Mouse (Mus musculus) layer of hippocampus, adult 6 months (tissue): Measurements from ENCODE around the gene Vmn1r88. TPM values are rescaled to one million over a fixed set of nuclear protein-coding genes. Genes with fewer than 3 reads are reported as not detected.

Experiments
- long read RNA-seq, 2 experiments: library from polyadenylated mRNA; unstranded; transcript quantifications; one replicate each; pipeline ENCODE4 v2.0.0; 2019 to 2020
- polyA plus RNA-seq: library from polyadenylated mRNA; unstranded; fragments of <200 nt; fragmentation: Nextera tagmentation; gene quantifications from 2 replicates; pipeline ENCODE4 v1.2.3, GENCODE M21; 2021

Gene Vmn1r88
- polyA plus RNA-seq: not detected in 2 replicates
- long read RNA-seq, experiment 1: 0 reads
- long read RNA-seq, experiment 2: 0 reads

GRCm38 (mm10) chr7:13159268-13159667 lies at the start of gene Vmn1r88:
TSS of gene Vmn1r88 (plus strand) at chr7:13159568.

DNA sequence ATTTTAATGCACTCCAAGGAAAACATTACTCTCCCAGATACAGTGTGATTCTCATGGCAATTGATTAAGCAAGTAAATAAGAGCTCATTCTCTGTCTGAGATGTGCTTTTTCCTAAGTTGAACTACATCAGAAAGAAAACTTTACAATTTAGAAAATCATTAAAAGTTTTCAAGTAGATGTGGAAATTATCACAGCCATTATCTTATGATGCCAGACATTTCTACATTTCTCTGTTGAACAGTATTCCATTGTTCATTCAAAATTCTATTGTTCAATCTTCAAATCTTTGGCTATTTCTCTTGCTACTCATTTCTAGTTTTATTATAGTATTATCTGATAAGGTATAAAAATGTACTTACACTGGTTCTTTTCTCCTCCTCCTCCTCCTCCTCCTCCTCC lies 39.6 kb upstream of the Vmn1r88 start, which contains the start of gene Vmn1r86:
Gene Vmn1r86, minus strand, starts transcription at position 101 of the 400 bp plus-strand sequence.

DNA sequence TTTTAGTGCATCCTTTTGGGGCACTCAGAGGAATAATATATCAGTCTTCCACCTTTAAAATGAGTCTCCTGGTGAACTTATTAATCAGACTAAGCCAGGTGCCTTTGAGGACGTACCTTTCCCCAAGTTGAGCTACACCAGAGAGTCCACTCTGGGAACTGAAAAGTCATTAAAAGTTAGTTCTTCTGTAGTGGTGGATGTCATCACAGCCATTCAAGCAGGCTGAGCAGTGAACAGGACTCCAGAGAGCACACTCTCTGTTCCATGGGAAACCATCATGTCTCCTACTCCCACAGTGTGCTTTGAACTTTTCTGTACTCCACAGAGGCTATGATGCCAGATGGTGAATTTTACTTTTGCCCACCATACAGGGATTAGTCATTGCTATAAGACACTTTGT lies 19.3 kb upstream of the Vmn1r88 start, which contains the start of gene Vmn1r87:
Gene Vmn1r87, minus strand, starts transcription at position 101 of the 400 bp plus-strand sequence.

GRCm38 (mm10) chr7:13212720-13213119 lies 53.4 kb downstream of the Vmn1r88 start, which contains the start of gene Vmn1r89:
TSS of gene Vmn1r89 (plus strand) at chr7:13213020.

Other genes with a start within 250 kb of the Vmn1r88 start
- 627 and 629 TPM in 2 replicates for gene Rps5, start 237.3 kb upstream of the Vmn1r88 start, polyA plus RNA-seq
- gene Rnf225, start 232.2 kb upstream of the Vmn1r88 start, polyA plus RNA-seq: 0.39 TPM in 2 replicates
- 2.2 TPM in 2 replicates for gene Zfp324, start 193.7 kb upstream of the Vmn1r88 start, polyA plus RNA-seq
- gene Zfp446, start 181.7 kb upstream of the Vmn1r88 start, polyA plus RNA-seq: 3.7 and 4.2 TPM in 2 replicates
- 0.06 TPM in 1 of 2 replicates, not detected in the other for gene Slc27a5, start 161.4 kb upstream of the Vmn1r88 start, polyA plus RNA-seq
- gene Trim28, start 160.5 kb upstream of the Vmn1r88 start, polyA plus RNA-seq: 83.4 and 85.0 TPM in 2 replicates
- gene Zbtb45, start 149.5 kb upstream of the Vmn1r88 start, polyA plus RNA-seq: 8.1 and 9.6 TPM in 2 replicates
- 316 and 338 TPM in 2 replicates for gene Chmp2a, start 124.8 kb upstream of the Vmn1r88 start, polyA plus RNA-seq
- 23.7 and 27.4 TPM in 2 replicates for gene Ube2m, start 121.3 kb upstream of the Vmn1r88 start, polyA plus RNA-seq
- 6.5 and 7.3 TPM in 2 replicates for gene Mzf1, start 104.8 kb upstream of the Vmn1r88 start, polyA plus RNA-seq
- gene Vmn1r85, start 64.4 kb upstream of the Vmn1r88 start, polyA plus RNA-seq: not detected in 2 replicates
- gene Vmn1r86, start 39.7 kb upstream of the Vmn1r88 start, polyA plus RNA-seq: not detected in 2 replicates
- not detected in 2 replicates for gene Vmn1r87, start 19.4 kb upstream of the Vmn1r88 start, polyA plus RNA-seq
- not detected in 2 replicates for gene Vmn1r89, start 53.5 kb downstream of the Vmn1r88 start, polyA plus RNA-seq
- 5.2 and 5.4 TPM in 2 replicates for gene Lig1, start 117.7 kb downstream of the Vmn1r88 start, polyA plus RNA-seq
- gene Zswim9, start 119.2 kb downstream of the Vmn1r88 start, polyA plus RNA-seq: 2.5 and 2.8 TPM in 2 replicates
- not detected in 2 replicates for gene Pla2g4c, start 165.1 kb downstream of the Vmn1r88 start, polyA plus RNA-seq
- gene Cabp5, start 238.6 kb downstream of the Vmn1r88 start, polyA plus RNA-seq: not detected in 2 replicates